10 mouse cellular contexts compared by ENCODE assay signal in the genomic region with DNA sequence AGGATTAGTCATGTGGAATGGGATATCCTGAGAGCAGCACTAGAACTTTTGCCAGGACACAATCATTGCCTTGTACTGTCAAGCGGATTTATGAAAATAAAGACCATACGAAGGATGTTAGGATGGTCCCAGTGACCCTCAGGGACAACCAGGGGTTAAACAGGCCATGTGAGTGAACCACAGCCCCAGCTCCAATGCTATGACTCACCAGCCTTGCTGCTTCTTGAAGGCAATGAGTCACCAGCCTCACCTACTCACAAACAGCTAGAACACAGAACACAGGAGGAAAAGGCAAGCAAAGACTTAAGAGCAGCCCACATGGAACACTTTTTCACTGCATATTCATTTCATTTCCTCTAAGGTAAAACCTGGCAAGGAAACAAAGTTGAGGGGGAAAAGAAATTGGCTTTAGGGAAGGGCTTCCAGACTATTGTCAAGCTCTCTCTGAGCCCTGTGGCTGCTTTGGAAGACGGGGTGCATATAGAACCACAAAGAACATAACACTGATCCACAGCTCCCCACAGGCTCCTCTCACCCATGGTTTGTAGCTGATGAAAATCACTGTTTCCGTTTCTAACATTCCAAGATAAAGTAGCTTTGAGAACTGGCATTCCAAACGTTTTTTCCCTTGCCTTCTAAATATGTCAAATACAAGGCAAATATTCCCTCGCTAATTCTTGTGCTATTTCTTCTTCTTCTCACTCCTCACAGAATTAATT. TPM values are rescaled to one million over a fixed set of nuclear protein-coding genes. Genes with fewer than 3 reads are reported as not detected.
A peak's percentile ranks its signal among the peaks of the same experiment; 100 is the strongest.
DNase-seq lines count a peak whose midpoint lies in the region; ATAC-seq lines count a peak whose summit lies in the region.
"Had no signal": no experiment of that assay in that cellular context is flagged by ENCODE, and none has a peak within 500 bp of the region (broad histone marks: within the 10 kb centered on the region; RNA-seq: fewer than 3 reads in every experiment).

No protein-coding gene starts in this region.

- H3K27ac ChIP-seq in stomach, embryonic 15.5 days = peak overlapping the region; percentile 31; the same call in 1 of the 2 replicates

- peak; percentile 100 for ATAC-seq in frontal cortex, adult (ENCODE audit: low TSS enrichment)
- no peak for ATAC-seq in stomach, embryonic 15.5 days (ENCODE audit: insufficient read depth, low FRiP score, low read depth)

- H3K27me3 ChIP-seq in stomach, embryonic 15.5 days (replicated peaks) = no peaks in the 10 kb centered on the region

- H3K4me3 ChIP-seq in stomach, embryonic 15.5 days (replicated peaks) = no peak overlapping the region

- no peaks in the 10 kb centered on the region for H3K36me3 ChIP-seq in stomach, embryonic 15.5 days

- H3K9me3 ChIP-seq in stomach, embryonic 15.5 days = no peaks in the 10 kb centered on the region

- no peaks in the 10 kb centered on the region for H3K4me1 ChIP-seq in stomach, embryonic 15.5 days

- 58% methylated on average over 6 of the region's 6 CpGs for WGBS in stomach, embryonic 15.5 days

- no peak overlapping the region for H3K9ac ChIP-seq in stomach, embryonic 15.5 days

- DNase-seq in frontal cortex, postnatal 10 days (ENCODE audit: low spot score in 2 of 2) = no peak
- DNase-seq in ovary, adult 18-20 months (ENCODE audit: low spot score) = peak; percentile 12
- no peak for DNase-seq in ovary, postnatal 14 days (ENCODE audit: low spot score)
- peak; percentile 10 to 45 for DNase-seq in left cerebral cortex, adult 9 months (ENCODE audit: low spot score in 2 of 2)
- no peak for DNase-seq in ovary, postnatal 10 days (ENCODE audit: low spot score)
- DNase-seq in retina, postnatal 1 day = no peak
- DNase-seq: cerebellum, adult 9-10 months; layer of hippocampus, postnatal 36 days had no signal

- H3K4me2 ChIP-seq in stomach, embryonic 15.5 days = no peak overlapping the region

RNA-seq across cellular contexts. Expression of a gene that starts 3.0 kb away (rescaled TPM):
- 398 and 654 TPM in 2 replicates for polyA plus RNA-seq in stomach, embryonic 15.5 days (2015; fragmentation: Nextera tagmentation; extraction: Ambion mirVana)

Comparison
In these comparisons a context has a peak if more than half of its experiments do, and no peak if none do; other contexts are left out.
1. DNase-seq: peak in ovary, adult 18-20 months (single experiment) and left cerebral cortex, adult 9 months (2 of 2); none in frontal cortex, postnatal 10 days (0 of 2), ovary, postnatal 14 days (single experiment), ovary, postnatal 10 days (single experiment) and retina, postnatal 1 day (single experiment).